Comparison of ENCODE assay signal across 7 mouse cellular contexts in the genomic region with DNA sequence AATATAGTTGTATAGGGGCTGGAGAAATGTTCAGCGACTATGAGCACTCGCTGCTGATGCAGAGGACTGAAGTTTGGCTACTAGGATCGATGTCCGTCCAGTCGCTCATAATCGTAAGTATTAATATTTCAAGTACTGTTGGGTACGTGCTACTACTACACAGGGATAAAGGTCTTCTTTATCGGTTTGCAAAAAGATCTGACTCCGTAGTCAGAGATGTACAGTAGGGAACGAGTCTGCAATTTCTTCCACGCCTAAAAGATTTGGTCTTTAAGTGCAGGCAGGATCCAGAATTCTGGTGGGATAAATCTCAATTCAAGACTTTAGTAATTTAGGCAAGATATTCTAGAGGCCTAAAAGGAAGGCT. TPM values are rescaled to one million over a fixed set of nuclear protein-coding genes. Genes with fewer than 3 reads are reported as not detected.
A peak's percentile ranks its signal among the peaks of the same experiment; 100 is the strongest.
DNase-seq lines count a peak whose midpoint lies in the region; ATAC-seq and TF ChIP-seq lines count a peak whose summit lies in the region.

No protein-coding gene starts in this region.

- H3K36me3 ChIP-seq in lung, postnatal 0 days (ENCODE audit: insufficient read depth, low read length): no peaks in the 10 kb centered on the region
- no peaks in the 10 kb centered on the region for H3K36me3 ChIP-seq in limb, embryonic 13.5 days
- no peaks in the 10 kb centered on the region for H3K36me3 ChIP-seq in stomach, embryonic 15.5 days

- peak overlapping the region; percentile 69 for H3K4me2 ChIP-seq in lung, postnatal 0 days (replicated peaks; ENCODE audit: low read depth, low read length)
- peak overlapping the region; percentile 88 for H3K4me2 ChIP-seq in limb, embryonic 13.5 days (replicated peaks)
- peak overlapping the region; percentile 73 for H3K4me2 ChIP-seq in stomach, embryonic 15.5 days

- peak overlapping the region; percentile 82 for H3K27ac ChIP-seq in lung, postnatal 0 days (ENCODE audit: low read length)
- H3K27ac ChIP-seq in limb, embryonic 13.5 days: peak overlapping the region; percentile 22; the same call in 1 of the 2 replicates
- H3K27ac ChIP-seq in stomach, embryonic 15.5 days: no peak overlapping the region; the same call in 1 of the 2 replicates

- H3K9me3 ChIP-seq in lung, postnatal 0 days (ENCODE audit: low read length): no peaks in the 10 kb centered on the region
- H3K9me3 ChIP-seq in limb, embryonic 13.5 days: no peaks in the 10 kb centered on the region
- no peaks in the 10 kb centered on the region for H3K9me3 ChIP-seq in stomach, embryonic 15.5 days

- ATAC-seq in lung, postnatal 0 days: no peak
- peak; percentile 42; the same call in 1 of the 2 replicates for ATAC-seq in erythroid progenitor cell, adult 5-6 weeks (replicated peaks; ENCODE audit: low FRiP score, poor library complexity, severe bottlenecking)
- ATAC-seq in limb, embryonic 13.5 days (ENCODE audit: low FRiP score, low read depth): peak; percentile 24; the same call in 1 of the 2 replicates
- no peak for ATAC-seq in stomach, embryonic 15.5 days (ENCODE audit: insufficient read depth, low FRiP score, low read depth)
- ATAC-seq in monocyte, adult 5-6 weeks (replicated peaks; ENCODE audit: insufficient number of reproducible peaks, low FRiP score, low TSS enrichment, poor library complexity, severe bottlenecking): no peak

- TF ChIP-seq EP300 in lung, postnatal 0 days (IDR thresholded peaks at IDR 0.05): 0 out of 2 replicates have a peak, but pooled peaks have one; percentile 7

- no peak for DNase-seq in lung, postnatal 0 days (ENCODE audit: low spot score)
- DNase-seq in lung, postnatal 36 days: no peak
- no peak for DNase-seq in natural killer cell, adult 2 months (ENCODE audit: low spot score in 2 of 2)

- peak overlapping the region; percentile 82 for H3K9ac ChIP-seq in lung, postnatal 0 days (replicated peaks; ENCODE audit: low read depth)
- peak overlapping the region; percentile 86 for H3K9ac ChIP-seq in limb, embryonic 13.5 days
- H3K9ac ChIP-seq in stomach, embryonic 15.5 days: 0 out of 2 replicates have a peak overlapping the region, but pooled peaks have one; percentile 1

- TF ChIP-seq CTCF in lung, postnatal 0 days (IDR thresholded peaks at IDR 0.05): no peak

- peaks cover 12% of the 10 kb centered on the region; the same call in 1 of the 2 replicates for H3K4me1 ChIP-seq in lung, postnatal 0 days (ENCODE audit: insufficient read depth, low read depth, low read length)
- peaks cover 19% of the 10 kb centered on the region for H3K4me1 ChIP-seq in limb, embryonic 13.5 days
- peaks cover 13% of the 10 kb centered on the region; the same call in 1 of the 2 replicates for H3K4me1 ChIP-seq in stomach, embryonic 15.5 days

- WGBS in lung, postnatal 0 days: 43% methylated on average over 11 of the region's 11 CpGs
- 47% methylated on average over 11 of the region's 11 CpGs for WGBS in limb, embryonic 13.5 days
- 46% methylated on average over 11 of the region's 11 CpGs for WGBS in stomach, embryonic 15.5 days

- H3K27me3 ChIP-seq in lung, postnatal 0 days (replicated peaks; ENCODE audit: insufficient read depth, low read length): no peaks in the 10 kb centered on the region
- no peaks in the 10 kb centered on the region for H3K27me3 ChIP-seq in limb, embryonic 13.5 days
- H3K27me3 ChIP-seq in stomach, embryonic 15.5 days (replicated peaks): no peaks in the 10 kb centered on the region

- H3K4me3 ChIP-seq in lung, postnatal 0 days (ENCODE audit: low read depth, low read length): peak overlapping the region; percentile 80
- H3K4me3 ChIP-seq in limb, embryonic 13.5 days: peak overlapping the region; percentile 86
- peak overlapping the region; percentile 87 for H3K4me3 ChIP-seq in stomach, embryonic 15.5 days (replicated peaks)

RNA-seq across cellular contexts. Expression of a gene that starts 0.3 kb away (rescaled TPM):
- 8.6 and 10.0 TPM in 2 replicates for polyA plus RNA-seq in lung, postnatal 0 days (2015; fragmentation: Nextera tagmentation; extraction: Ambion mirVana)
- 2.9 and 4.3 TPM in 2 replicates for total RNA-seq in erythroid progenitor cell, adult 5-6 weeks (2015; ENCODE audit: low replicate concordance)
- total RNA-seq in erythroid progenitor cell, adult 5-6 weeks (2017; ENCODE audit: low replicate concordance): 0.45 and 1.5 TPM in 2 replicates
- 13.7 and 16.1 TPM in 2 replicates for polyA plus RNA-seq in limb, embryonic 13.5 days (2015; fragmentation: Nextera tagmentation; extraction: Ambion mirVana)
- polyA plus RNA-seq in stomach, embryonic 15.5 days (2015; fragmentation: Nextera tagmentation; extraction: Ambion mirVana): 10.2 and 10.6 TPM in 2 replicates
- 3.6 to 7.9 TPM (median 4.4 TPM) in 3 replicates for total RNA-seq in monocyte, adult 5-6 weeks (2017)

RNA-seq across cellular contexts. Expression of a gene that starts 13.9 kb away (rescaled TPM):
- 14.8 and 17.7 TPM in 2 replicates for polyA plus RNA-seq in lung, postnatal 0 days (2015; fragmentation: Nextera tagmentation; extraction: Ambion mirVana)
- total RNA-seq in erythroid progenitor cell, adult 5-6 weeks (2015; ENCODE audit: low replicate concordance): 4.0 and 5.0 TPM in 2 replicates
- 3.6 and 6.7 TPM in 2 replicates for total RNA-seq in erythroid progenitor cell, adult 5-6 weeks (2017; ENCODE audit: low replicate concordance)
- polyA plus RNA-seq in limb, embryonic 13.5 days (2015; fragmentation: Nextera tagmentation; extraction: Ambion mirVana): 37.8 and 38.7 TPM in 2 replicates
- 26.5 and 30.6 TPM in 2 replicates for polyA plus RNA-seq in stomach, embryonic 15.5 days (2015; fragmentation: Nextera tagmentation; extraction: Ambion mirVana)
- 7.1 to 17.9 TPM (median 16.5 TPM) in 3 replicates for total RNA-seq in monocyte, adult 5-6 weeks (2017)

RNA-seq across cellular contexts. Expression of a gene that starts 56.4 kb away (rescaled TPM):
- 55.6 and 58.3 TPM in 2 replicates for polyA plus RNA-seq in lung, postnatal 0 days (2015; fragmentation: Nextera tagmentation; extraction: Ambion mirVana)
- 15.1 and 24.7 TPM in 2 replicates for total RNA-seq in erythroid progenitor cell, adult 5-6 weeks (2015; ENCODE audit: low replicate concordance)
- 13.1 and 17.6 TPM in 2 replicates for total RNA-seq in erythroid progenitor cell, adult 5-6 weeks (2017; ENCODE audit: low replicate concordance)
- polyA plus RNA-seq in limb, embryonic 13.5 days (2015; fragmentation: Nextera tagmentation; extraction: Ambion mirVana): 52.0 and 52.9 TPM in 2 replicates
- polyA plus RNA-seq in stomach, embryonic 15.5 days (2015; fragmentation: Nextera tagmentation; extraction: Ambion mirVana): 54.1 and 60.5 TPM in 2 replicates
- total RNA-seq in monocyte, adult 5-6 weeks (2017): 18.5 to 34.4 TPM (median 28.9 TPM) in 3 replicates

Comparison
In these comparisons a context has a peak if more than half of its experiments do, and no peak if none do; other contexts are left out.
1. ATAC-seq: peak in erythroid progenitor cell, adult 5-6 weeks (single experiment) and limb, embryonic 13.5 days (single experiment); none in lung, postnatal 0 days (single experiment), stomach, embryonic 15.5 days (single experiment) and monocyte, adult 5-6 weeks (single experiment).
2. H3K9ac ChIP-seq: peak in every context shown above with its lines; median percentile 86 in limb, embryonic 13.5 days; 82 in lung, postnatal 0 days; 1 in stomach, embryonic 15.5 days.
3. Peak in every context shown above with its lines, with median percentiles within 50 percentile points of each other: H3K4me2 ChIP-seq and H3K4me3 ChIP-seq.